Mouse (Mus musculus) kidney, embryonic 16.5 days (tissue): ENCODE data around the gene 6430531B16Rik. TPM values are rescaled to one million over a fixed set of nuclear protein-coding genes. Genes with fewer than 3 reads are reported as not detected.

Experiments used
- microRNA counts: library from miRNA; unstranded; fragments of <30 nt; microRNA quantifications from one replicate; lab custom pipeline; 2016
- microRNA-seq: library from miRNA; unstranded; fragments of <30 nt; microRNA quantifications from one replicate; pipeline ENCODE4, GENCODE M21; 2016
- polyA plus RNA-seq: library from polyadenylated mRNA; unstranded; fragments of >200 nt; fragmentation: Nextera tagmentation; extraction: Ambion mirVana; gene quantifications from 2 replicates; pipeline ENCODE4 v1.2.1, GENCODE M21; 2015

The 6430531B16Rik gene
- polyA plus RNA-seq, 1 experiment from 2014 or later, result 0.71 TPM

MicroRNAs encoded within 50 kb of the gene (microRNA counts, 519-probe panel; counts per million panel counts)
- microRNA mmu-miR-202-3p (lab: Ali Mortazavi, UCI) (1,943 counts per million, percentile 50 among the panel's probes with 10 or more counts), microRNA mmu-miR-202-5p (lab: Ali Mortazavi, UCI) (2,336 counts per million, percentile 58 among the panel's probes with 10 or more counts)

Small RNAs within 50 kb of the gene (microRNA-seq; reads per million reads assigned to microRNA genes)
- gene Mir202, result 10.0 reads per million, percentile 29 among the genes with 10 or more reads in this experiment
- gene Mir7062, result 0.79 reads per million
- not detected for gene mmu-mir-7686

Other genes with a start within 250 kb of the 6430531B16Rik start
- 0.46 and 1.0 TPM in 2 replicates for gene Adgra1, start 144.6 kb downstream of the 6430531B16Rik start, polyA plus RNA-seq
- gene Kndc1, start 84.1 kb downstream of the 6430531B16Rik start, polyA plus RNA-seq, result 0.12 and 0.22 TPM in 2 replicates
- 0.21 TPM in 1 of 2 replicates, not detected in the other for gene Utf1, start 35.0 kb downstream of the 6430531B16Rik start, polyA plus RNA-seq
- gene Adam8, start 13.8 kb upstream of the 6430531B16Rik start, polyA plus RNA-seq, result 1.6 and 1.8 TPM in 2 replicates
- gene Zfp511, start 57.6 kb upstream of the 6430531B16Rik start, polyA plus RNA-seq, result 38.0 and 40.6 TPM in 2 replicates
- gene Tubgcp2, start 57.9 kb upstream of the 6430531B16Rik start, polyA plus RNA-seq, result 57.7 and 58.8 TPM in 2 replicates
- not detected in 2 replicates for gene Msx3, start 70.3 kb upstream of the 6430531B16Rik start, polyA plus RNA-seq
- gene Caly, start 103.8 kb upstream of the 6430531B16Rik start, polyA plus RNA-seq, result 0.99 and 1.9 TPM in 2 replicates
- 0.27 and 0.62 TPM in 2 replicates for gene Prap1, start 114.6 kb upstream of the 6430531B16Rik start, polyA plus RNA-seq
- gene Fuom, start 123.7 kb upstream of the 6430531B16Rik start, polyA plus RNA-seq, result 36.1 and 41.3 TPM in 2 replicates
- 20.2 and 23.5 TPM in 2 replicates for gene Paox, start 137.0 kb upstream of the 6430531B16Rik start, polyA plus RNA-seq
- gene Echs1, start 137.7 kb upstream of the 6430531B16Rik start, polyA plus RNA-seq, result 183 and 199 TPM in 2 replicates
- 30.5 and 33.8 TPM in 2 replicates for gene Mtg1, start 158.8 kb upstream of the 6430531B16Rik start, polyA plus RNA-seq
- gene Sprn, start 176.1 kb upstream of the 6430531B16Rik start, polyA plus RNA-seq, result 0.41 and 0.51 TPM in 2 replicates
- gene Olfr522, start 186.0 kb upstream of the 6430531B16Rik start, polyA plus RNA-seq, result not detected in 2 replicates
- not detected in 2 replicates for gene Olfr523, start 194.5 kb upstream of the 6430531B16Rik start, polyA plus RNA-seq
- not detected in 2 replicates for gene Olfr524, start 227.2 kb upstream of the 6430531B16Rik start, polyA plus RNA-seq
- gene Cd163l1, start 239.5 kb upstream of the 6430531B16Rik start, polyA plus RNA-seq, result 0.04 TPM in 1 of 2 replicates, not detected in the other